Mouse (Mus musculus) C2C12 (cell line): ENCODE measurements around the gene 6820408C15Rik.

ENCODE experiments used
- CEBPB ChIP-seq: IDR thresholded peaks from one replicate; pipeline ENCODE4 v1.6.1; 2011; ENCODE audit warnings: low read depth, mild to moderate bottlenecking, control low read depth, moderate library complexity
- CTCF ChIP-seq: IDR thresholded peaks from one replicate; pipeline ENCODE4 v1.5.1; 2011; ENCODE audit not compliant: control insufficient read depth, insufficient read depth, insufficient read length
- FOSL1 ChIP-seq: IDR thresholded peaks from one replicate; pipeline ENCODE4 v1.8.0; 2011; ENCODE audit warnings: mild to moderate bottlenecking, low read length; ENCODE audit not compliant: poor library complexity, insufficient read depth, severe bottlenecking
- MAX ChIP-seq: IDR thresholded peaks from one replicate; pipeline ENCODE4 v1.6.1; 2011; ENCODE audit warnings: mild to moderate bottlenecking, control low read depth
- MYOG ChIP-seq: IDR thresholded peaks from one replicate; pipeline ENCODE4 v1.6.1; 2011; ENCODE audit not compliant: control insufficient read depth, insufficient read length; ENCODE audit errors: extremely low read depth
- USF1 ChIP-seq: IDR thresholded peaks from one replicate; pipeline ENCODE4 v1.6.1; 2011; ENCODE audit warnings: low read depth, mild to moderate bottlenecking, control low read depth, moderate library complexity

DNA sequence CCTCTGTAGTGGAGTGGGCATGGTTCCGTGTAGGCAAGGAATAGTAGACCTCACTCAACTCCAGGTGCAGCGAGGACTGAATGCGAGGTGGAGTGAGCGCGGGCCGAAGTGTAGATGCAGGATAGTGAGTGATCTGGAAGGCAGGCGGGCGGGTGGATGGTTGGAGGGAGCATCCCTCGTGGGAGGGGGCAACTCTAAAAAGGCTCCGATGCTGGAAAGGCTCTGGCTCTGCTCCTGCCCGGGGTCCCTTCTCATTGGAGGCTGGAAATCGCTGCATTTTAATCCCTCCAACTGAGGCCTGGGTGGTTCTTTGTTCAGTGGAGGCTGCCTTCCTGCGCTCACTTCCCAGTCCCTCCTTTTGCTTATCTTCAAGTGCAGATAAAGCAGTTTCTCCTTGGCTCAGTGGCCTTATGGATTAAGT, 16.3 kb upstream of the 6820408C15Rik start:
- TF ChIP-seq CTCF (no peak), MYOG (no peak), FOSL1 (no peak), MAX (no peak), USF1 (no peak), CEBPB (no peak)
